Mouse (Mus musculus): ENCODE data around the gene Hoxd9. TPM values are rescaled to one million over a fixed set of nuclear protein-coding genes. Genes with fewer than 3 reads are reported as not detected.

The Hoxd9 gene
- polyA plus RNA-seq, 1 experiment from 2014 or later: not detected

DNA sequence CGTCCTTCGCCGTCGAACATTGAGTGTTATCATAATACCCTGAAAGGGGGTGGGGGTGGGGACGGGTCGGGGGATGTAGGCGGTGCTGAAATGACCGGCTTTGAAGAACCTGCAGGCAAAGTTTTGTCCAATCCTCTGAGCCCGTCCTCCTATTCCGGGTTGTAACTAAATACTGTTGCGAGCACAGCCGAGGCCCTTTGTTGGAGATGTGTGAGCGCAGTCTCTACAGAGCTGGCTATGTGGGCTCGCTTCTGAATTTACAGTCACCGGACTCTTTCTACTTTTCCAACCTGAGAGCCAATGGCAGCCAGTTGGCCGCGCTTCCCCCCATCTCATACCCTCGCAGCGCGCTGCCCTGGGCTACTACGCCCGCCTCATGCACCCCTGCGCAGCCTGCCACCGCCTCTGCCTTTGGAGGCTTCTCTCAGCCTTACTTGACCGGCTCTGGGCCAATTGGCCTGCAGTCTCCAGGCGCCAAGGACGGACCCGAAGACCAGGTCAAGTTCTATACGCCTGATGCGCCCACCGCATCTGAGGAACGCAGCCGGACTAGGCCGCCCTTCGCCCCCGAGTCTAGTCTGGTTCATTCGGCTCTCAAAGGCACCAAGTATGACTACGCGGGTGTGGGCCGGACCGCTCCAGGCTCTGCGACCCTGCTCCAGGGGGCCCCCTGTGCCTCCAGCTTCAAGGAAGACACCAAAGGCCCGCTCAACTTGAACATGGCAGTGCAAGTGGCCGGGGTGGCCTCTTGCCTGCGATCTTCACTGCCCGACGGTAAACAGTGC is 22.5 kb upstream of the Hoxd9 start, which contains the start of gene Hoxd12:
Hoxd12 (plus strand) TSS at position 133 of the 785 bp plus-strand sequence.
- H3K4me2 ChIP-seq (ENCODE audit: low read length): no peak within 1 kb of the TSS
- peaks cover 97% of the 10 kb centered on the region for H3K27me3 ChIP-seq (replicated peaks; ENCODE audit: control insufficient read depth, insufficient read depth, low read length)
- H3K27ac ChIP-seq (ENCODE audit: low read depth, low read length): no peak within 1 kb of the TSS
- H3K9ac ChIP-seq (ENCODE audit: low read length): no peak within 1 kb of the TSS
- H3K4me3 ChIP-seq (ENCODE audit: low read depth, low read length): no peak within 1 kb of the TSS
- 2% methylated on average over 47 of the region's 47 CpGs for WGBS
- H3K9me3 ChIP-seq (replicated peaks; ENCODE audit: control insufficient read depth, low read length): no peaks in the 10 kb centered on the region
- DNase-seq (ENCODE audit: low spot score) (no peak), ATAC-seq (no peak)
- H3K4me1 ChIP-seq (ENCODE audit: control insufficient read depth, insufficient read depth, low read length): no peaks in the 10 kb centered on the region
- no peaks in the 10 kb centered on the region for H3K36me3 ChIP-seq (ENCODE audit: control insufficient read depth, insufficient read depth, low read length)

GRCm38 (mm10) chr2:74675666-74676282 is 21.8 kb upstream of the Hoxd9 start:
- no peak overlapping the region for H3K4me2 ChIP-seq (ENCODE audit: low read length)
- no peak overlapping the region for H3K4me3 ChIP-seq (ENCODE audit: low read depth, low read length)
- peaks cover 100% of the 10 kb centered on the region for H3K27me3 ChIP-seq (replicated peaks; ENCODE audit: control insufficient read depth, insufficient read depth, low read length)
- H3K9ac ChIP-seq (ENCODE audit: low read length): no peak overlapping the region
- H3K4me1 ChIP-seq (ENCODE audit: control insufficient read depth, insufficient read depth, low read length): no peaks in the 10 kb centered on the region
- H3K36me3 ChIP-seq (ENCODE audit: control insufficient read depth, insufficient read depth, low read length): no peaks in the 10 kb centered on the region
- ATAC-seq (no peak), DNase-seq (ENCODE audit: low spot score) (no peak)
- no peaks in the 10 kb centered on the region for H3K9me3 ChIP-seq (replicated peaks; ENCODE audit: control insufficient read depth, low read length)
- no peak overlapping the region for H3K27ac ChIP-seq (ENCODE audit: low read depth, low read length)
- 5% methylated on average over 24 of the region's 24 CpGs for WGBS

GRCm38 (mm10) chr2:74676376-74677052 is 21.0 kb upstream of the Hoxd9 start:
- no peak overlapping the region for H3K4me3 ChIP-seq (ENCODE audit: low read depth, low read length)
- H3K27ac ChIP-seq (ENCODE audit: low read depth, low read length): no peak overlapping the region
- no peaks in the 10 kb centered on the region for H3K9me3 ChIP-seq (replicated peaks; ENCODE audit: control insufficient read depth, low read length)
- no peak overlapping the region for H3K4me2 ChIP-seq (ENCODE audit: low read length)
- no peak overlapping the region for H3K9ac ChIP-seq (ENCODE audit: low read length)
- WGBS: 3% methylated on average over 9 of the region's 9 CpGs
- H3K36me3 ChIP-seq (ENCODE audit: control insufficient read depth, insufficient read depth, low read length): no peaks in the 10 kb centered on the region
- peaks cover 100% of the 10 kb centered on the region for H3K27me3 ChIP-seq (replicated peaks; ENCODE audit: control insufficient read depth, insufficient read depth, low read length)
- ATAC-seq (no peak), DNase-seq (ENCODE audit: low spot score) (no peak)
- no peaks in the 10 kb centered on the region for H3K4me1 ChIP-seq (ENCODE audit: control insufficient read depth, insufficient read depth, low read length)

DNA sequence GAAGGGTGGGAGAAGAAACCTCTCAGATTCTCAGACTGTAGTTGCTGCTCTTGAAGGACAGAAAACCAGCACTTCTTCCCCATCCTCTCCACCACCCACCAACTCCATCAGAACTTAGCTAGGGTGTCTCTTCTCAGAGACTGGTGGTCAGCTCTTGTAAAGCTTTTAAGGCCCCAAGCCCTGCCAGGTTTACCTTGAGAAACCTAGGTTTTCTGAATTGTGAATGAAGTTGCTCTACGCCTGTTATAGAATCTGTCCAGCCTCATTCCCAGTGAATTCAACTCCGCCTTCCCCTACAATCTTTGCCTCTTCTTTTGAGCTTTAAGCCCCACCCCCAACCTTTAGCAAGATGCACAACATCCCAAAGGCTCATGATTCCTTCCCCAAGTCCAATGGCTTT is 20.4 kb upstream of the Hoxd9 start:
- Histone ChIP-seq H3K9me3 (replicated peaks; ENCODE audit: control insufficient read depth, low read length) (no peaks in the 10 kb centered on the region), H3K9ac (ENCODE audit: low read length) (no peak overlapping the region), H3K4me3 (ENCODE audit: low read depth, low read length) (no peak overlapping the region), H3K4me1 (ENCODE audit: control insufficient read depth, insufficient read depth, low read length) (no peaks in the 10 kb centered on the region), H3K4me2 (ENCODE audit: low read length) (no peak overlapping the region), H3K36me3 (ENCODE audit: control insufficient read depth, insufficient read depth, low read length) (no peaks in the 10 kb centered on the region), H3K27ac (ENCODE audit: low read depth, low read length) (no peak overlapping the region), H3K27me3 (replicated peaks; ENCODE audit: control insufficient read depth, insufficient read depth, low read length) (peaks cover 100% of the 10 kb centered on the region)
- DNase-seq (ENCODE audit: low spot score) (no peak), ATAC-seq (no peak)
- WGBS: 9% methylated on average over 2 of the region's 2 CpGs

- no peaks in the 10 kb centered on the region for H3K9me3 ChIP-seq (replicated peaks; ENCODE audit: control insufficient read depth, low read length)
- H3K9ac ChIP-seq (ENCODE audit: low read length): no peak within 1 kb of the TSS
- 2% methylated on average over 15 of the region's 15 CpGs for WGBS
- ATAC-seq: no peak
- H3K27me3 ChIP-seq (replicated peaks; ENCODE audit: control insufficient read depth, insufficient read depth, low read length): peaks cover 100% of the 10 kb centered on the region
- H3K36me3 ChIP-seq (ENCODE audit: control insufficient read depth, insufficient read depth, low read length): no peaks in the 10 kb centered on the region
- H3K4me1 ChIP-seq (ENCODE audit: control insufficient read depth, insufficient read depth, low read length): no peaks in the 10 kb centered on the region
- no peak within 1 kb of the TSS for H3K27ac ChIP-seq (ENCODE audit: low read depth, low read length)
- no peak within 1 kb of the TSS for H3K4me3 ChIP-seq (ENCODE audit: low read depth, low read length)
- no peak within 1 kb of the TSS for H3K4me2 ChIP-seq (ENCODE audit: low read length)
- DNase-seq (ENCODE audit: low spot score): no peak
Observed at GRCm38 (mm10) chr2:74678891-74679595, 18.5 kb upstream of the Hoxd9 start, which contains the start of gene Hoxd11. Gene Hoxd11 (plus strand): TSS chr2:74679557.

DNA sequence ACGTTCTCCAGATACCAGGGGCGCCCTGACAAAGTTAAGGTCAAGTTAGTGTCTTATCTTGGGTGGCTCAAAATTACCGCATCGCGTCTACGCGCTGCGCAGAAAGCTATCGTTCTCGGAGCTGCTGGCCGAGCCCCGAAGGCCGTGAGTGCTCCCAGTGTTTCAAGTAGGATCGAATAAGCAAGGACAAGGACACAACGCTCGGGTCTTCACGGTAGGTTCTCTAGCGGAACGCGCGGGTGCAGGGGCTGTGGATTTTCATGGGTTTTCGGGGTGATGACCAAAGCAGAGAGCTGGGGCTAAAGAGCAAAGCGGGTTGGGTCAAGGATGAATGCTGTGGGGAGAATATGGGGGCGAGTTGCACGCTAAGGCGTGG is 17.9 kb upstream of the Hoxd9 start:
- no peak overlapping the region for H3K4me2 ChIP-seq (ENCODE audit: low read length)
- no peaks in the 10 kb centered on the region for H3K4me1 ChIP-seq (ENCODE audit: control insufficient read depth, insufficient read depth, low read length)
- H3K36me3 ChIP-seq (ENCODE audit: control insufficient read depth, insufficient read depth, low read length): no peaks in the 10 kb centered on the region
- no peaks in the 10 kb centered on the region for H3K9me3 ChIP-seq (replicated peaks; ENCODE audit: control insufficient read depth, low read length)
- no peak overlapping the region for H3K27ac ChIP-seq (ENCODE audit: low read depth, low read length)
- H3K4me3 ChIP-seq (ENCODE audit: low read depth, low read length): no peak overlapping the region
- H3K9ac ChIP-seq (ENCODE audit: low read length): no peak overlapping the region
- H3K27me3 ChIP-seq (replicated peaks; ENCODE audit: control insufficient read depth, insufficient read depth, low read length): peaks cover 100% of the 10 kb centered on the region
- 2% methylated on average over 24 of the region's 26 CpGs for WGBS
- no peak for DNase-seq (ENCODE audit: low spot score)
- ATAC-seq: no peak

GRCm38 (mm10) chr2:74679980-74680379 is 17.5 kb upstream of the Hoxd9 start:
- H3K9me3 ChIP-seq (replicated peaks; ENCODE audit: control insufficient read depth, low read length): no peaks in the 10 kb centered on the region
- H3K27me3 ChIP-seq (replicated peaks; ENCODE audit: control insufficient read depth, insufficient read depth, low read length): peaks cover 100% of the 10 kb centered on the region
- no peaks in the 10 kb centered on the region for H3K4me1 ChIP-seq (ENCODE audit: control insufficient read depth, insufficient read depth, low read length)
- ATAC-seq: no peak
- WGBS: under 1% methylated on average over 22 of the region's 23 CpGs
- no peak overlapping the region for H3K9ac ChIP-seq (ENCODE audit: low read length)
- H3K4me2 ChIP-seq (ENCODE audit: low read length): no peak overlapping the region
- no peak for DNase-seq (ENCODE audit: low spot score)
- no peak overlapping the region for H3K4me3 ChIP-seq (ENCODE audit: low read depth, low read length)
- H3K27ac ChIP-seq (ENCODE audit: low read depth, low read length): no peak overlapping the region
- H3K36me3 ChIP-seq (ENCODE audit: control insufficient read depth, insufficient read depth, low read length): no peaks in the 10 kb centered on the region

DNA sequence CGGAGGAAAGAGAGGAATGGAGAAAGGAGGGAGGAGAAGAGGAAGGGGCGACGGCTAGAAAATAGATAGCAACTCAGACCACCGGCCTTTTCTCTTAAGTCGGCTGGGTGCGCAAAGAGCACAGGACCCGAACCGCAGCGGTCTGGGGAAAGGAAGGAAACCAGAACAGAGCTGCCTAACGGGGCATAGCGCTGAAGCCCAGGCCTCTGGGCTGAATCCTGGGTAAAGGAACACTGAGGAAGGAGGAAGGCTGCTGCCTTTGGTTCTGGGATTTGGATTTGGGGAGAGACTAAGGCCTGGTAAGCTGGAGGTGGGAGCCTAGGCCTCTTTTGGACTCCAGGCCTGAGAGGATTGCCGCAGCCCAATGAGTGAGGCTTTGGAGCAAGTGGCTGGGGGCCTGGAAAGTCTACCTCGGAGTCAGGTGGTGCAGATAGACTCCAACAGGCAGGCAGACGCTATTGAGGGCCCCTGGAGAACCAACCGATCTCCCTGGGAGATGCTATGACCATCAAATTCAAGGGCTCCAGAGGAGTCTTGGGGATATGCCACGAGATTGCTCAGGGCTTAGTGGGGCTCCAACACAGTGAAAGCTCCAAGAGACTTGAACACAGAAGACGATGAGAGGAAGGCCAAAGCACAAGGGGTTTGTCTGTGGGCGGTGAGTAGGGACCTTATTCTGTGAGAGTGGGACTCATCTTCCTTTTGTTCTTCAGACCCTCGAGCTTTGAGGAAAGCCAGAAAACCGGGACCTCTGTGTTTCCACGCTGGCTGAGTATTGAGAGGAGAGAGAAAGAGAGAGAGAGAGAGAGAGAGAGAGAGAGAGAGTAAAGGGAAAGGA is 16.7 kb upstream of the Hoxd9 start:
- DNase-seq (ENCODE audit: low spot score): no peak
- Histone ChIP-seq H3K9ac (ENCODE audit: low read length) (no peak overlapping the region), H3K4me1 (ENCODE audit: control insufficient read depth, insufficient read depth, low read length) (no peaks in the 10 kb centered on the region), H3K27ac (ENCODE audit: low read depth, low read length) (no peak overlapping the region), H3K9me3 (replicated peaks; ENCODE audit: control insufficient read depth, low read length) (no peaks in the 10 kb centered on the region), H3K36me3 (ENCODE audit: control insufficient read depth, insufficient read depth, low read length) (no peaks in the 10 kb centered on the region), H3K4me2 (ENCODE audit: low read length) (no peak overlapping the region), H3K4me3 (ENCODE audit: low read depth, low read length) (no peak overlapping the region), H3K27me3 (replicated peaks; ENCODE audit: control insufficient read depth, insufficient read depth, low read length) (peaks cover 99% of the 10 kb centered on the region)
- 1% methylated on average over 21 of the region's 21 CpGs for WGBS
- ATAC-seq: no peak
